In the genomic region with DNA sequence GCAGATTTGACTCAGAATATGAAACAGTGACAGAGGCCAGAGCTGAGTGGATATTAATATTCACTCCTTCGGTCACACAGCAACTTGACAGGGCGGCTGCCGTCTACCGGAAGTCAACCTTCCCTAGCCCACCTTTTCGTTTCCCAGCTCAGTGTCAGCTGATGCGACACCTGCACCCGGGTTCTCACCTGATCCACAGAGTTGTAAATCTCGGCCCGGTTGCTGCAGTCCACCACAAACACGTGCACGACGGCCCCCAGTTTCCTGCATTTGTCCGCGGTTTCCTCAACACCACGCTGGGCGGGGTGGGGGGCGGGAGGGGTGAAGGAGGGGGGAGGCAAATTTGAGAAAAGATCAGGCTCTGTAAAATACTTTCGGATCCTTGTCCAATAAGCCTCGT, we compare ENCODE assay signal across 11 mouse cellular contexts. TPM values are rescaled to one million over a fixed set of nuclear protein-coding genes. Genes with fewer than 3 reads are reported as not detected.
DNase-seq lines count a peak whose midpoint lies in the region; ATAC-seq and TF ChIP-seq lines count a peak whose summit lies in the region.
"Had no signal": no experiment of that assay in that cellular context is flagged by ENCODE, and none has a peak within 500 bp of the region (broad histone marks: within the 10 kb centered on the region; RNA-seq: fewer than 3 reads in every experiment).

No protein-coding gene starts in this region.

- H3K27me3 ChIP-seq in kidney, adult 2 months (replicated peaks; ENCODE audit: control insufficient read depth, insufficient read depth, low read length): no peaks in the 10 kb centered on the region
- H3K27me3 ChIP-seq in liver, postnatal 0 days (ENCODE audit: insufficient read depth, low read length): no peaks in the 10 kb centered on the region
- H3K27me3 ChIP-seq in forebrain, embryonic 13.5 days: no peaks in the 10 kb centered on the region

- TF ChIP-seq POLR2A in kidney, adult 2 months (IDR thresholded peaks at IDR 0.05; ENCODE audit: low read depth, low read length): no peak

- no peak for TF ChIP-seq CTCF in kidney, adult 2 months (conservative IDR thresholded peaks at IDR 0.05; ENCODE audit: insufficient read depth, insufficient read length, low read depth, low read length)
- TF ChIP-seq CTCF in liver, postnatal 0 days (IDR thresholded peaks at IDR 0.05; ENCODE audit: low read depth): no peak

- no peak for DNase-seq in kidney, adult 2 months
- DNase-seq in kidney, adult 8-10 months: no peak
- DNase-seq in CD4-positive helper T cell, adult 2 months (ENCODE audit: low read depth, low spot score): peak; percentile 29
- DNase-seq in liver, postnatal 0 days: no peak
- no peak for DNase-seq in layer of hippocampus, postnatal 36 days
- DNase-seq in urinary bladder, postnatal 25 days (ENCODE audit: low spot score): no peak

- H3K27ac ChIP-seq in kidney, adult 2 months (ENCODE audit: insufficient read depth, low read depth, low read length): no peak overlapping the region
- H3K27ac ChIP-seq in liver, postnatal 0 days (ENCODE audit: low read depth): no peak overlapping the region
- H3K27ac ChIP-seq in forebrain, embryonic 13.5 days: no peak overlapping the region

- no peaks in the 10 kb centered on the region for H3K4me1 ChIP-seq in kidney, adult 2 months (ENCODE audit: control insufficient read depth, insufficient read depth, low read length)
- peaks cover 12% of the 10 kb centered on the region; the same call in 1 of the 2 replicates for H3K4me1 ChIP-seq in liver, postnatal 0 days (ENCODE audit: insufficient read depth)
- H3K4me1 ChIP-seq in forebrain, embryonic 13.5 days: no peaks in the 10 kb centered on the region

- WGBS in kidney, adult 2 months: 30% methylated on average over 19 of the region's 19 CpGs
- WGBS in liver, postnatal 0 days (ENCODE audit: insufficient replicate concordance): 23% methylated on average over 19 of the region's 19 CpGs
- WGBS in forebrain, embryonic 13.5 days: 65% methylated on average over 19 of the region's 19 CpGs

- H3K36me3 ChIP-seq in kidney, adult 2 months (ENCODE audit: control insufficient read depth, insufficient read depth, low read length): no peaks in the 10 kb centered on the region
- H3K36me3 ChIP-seq in liver, postnatal 0 days (replicated peaks; ENCODE audit: insufficient read depth, low read length): no peaks in the 10 kb centered on the region
- H3K36me3 ChIP-seq in forebrain, embryonic 13.5 days (ENCODE audit: poor library complexity, severe bottlenecking): no peaks in the 10 kb centered on the region

- no peak overlapping the region for H3K9ac ChIP-seq in liver, postnatal 0 days (replicated peaks)
- no peak overlapping the region for H3K9ac ChIP-seq in forebrain, embryonic 13.5 days

- peak; percentile 24 for ATAC-seq in common myeloid progenitor, adult 5-6 weeks (replicated peaks; ENCODE audit: low read depth, poor library complexity, severe bottlenecking)
- ATAC-seq in liver, postnatal 0 days: no peak
- no peak for ATAC-seq in forebrain, embryonic 13.5 days

- no peaks in the 10 kb centered on the region for H3K9me3 ChIP-seq in liver, postnatal 0 days (ENCODE audit: low read length)
- no peaks in the 10 kb centered on the region for H3K9me3 ChIP-seq in forebrain, embryonic 13.5 days (replicated peaks)

- TF ChIP-seq EP300 in liver, postnatal 0 days (IDR thresholded peaks at IDR 0.05; ENCODE audit: low read depth): no peak

- H3K4me2 ChIP-seq in liver, postnatal 0 days (ENCODE audit: low read depth, low read length): peak overlapping the region; percentile 58
- H3K4me2 ChIP-seq in forebrain, embryonic 13.5 days: no peak overlapping the region

- H3K4me3 ChIP-seq in kidney, adult 2 months (ENCODE audit: insufficient read depth, low read depth, low read length): peak overlapping the region; percentile 30; the same call in 1 of the 2 replicates
- H3K4me3 ChIP-seq in liver, postnatal 0 days (ENCODE audit: low read depth, low read length): no peak overlapping the region; the same call in none of the 2 replicates
- H3K4me3 ChIP-seq in forebrain, embryonic 13.5 days: no peak overlapping the region
- H3K4me3 ChIP-seq: myocyte had no signal

RNA-seq across cellular contexts. Expression of a gene that starts 4.8 kb away (rescaled TPM):
- polyA plus RNA-seq in kidney, adult 2 months (2012; rRNA removed): 0.13 TPM in 1 of 2 replicates, not detected in the other
- total RNA-seq in common myeloid progenitor, adult 5-6 weeks (2017): not detected in 2 replicates
- polyA plus RNA-seq in liver, postnatal 0 days (2015; fragmentation: Nextera tagmentation; extraction: Ambion mirVana): 459 and 502 TPM in 2 replicates
- total RNA-seq in layer of hippocampus, postnatal 36 days (2021): not detected
- not detected in 2 replicates for polyA plus RNA-seq in forebrain, embryonic 13.5 days (2015; fragmentation: Nextera tagmentation; extraction: Ambion mirVana)
- total RNA-seq: MEL had no signal
- polyA plus RNA-seq: embryonic facial prominence, embryonic 11.5 days had no signal

RNA-seq across cellular contexts. Expression of a gene that starts 49.3 kb away (rescaled TPM):
- 64.4 and 65.2 TPM in 2 replicates for polyA plus RNA-seq in kidney, adult 2 months (2012; rRNA removed)
- 40.1 and 54.7 TPM in 2 replicates for total RNA-seq in common myeloid progenitor, adult 5-6 weeks (2017)
- polyA plus RNA-seq in liver, postnatal 0 days (2015; fragmentation: Nextera tagmentation; extraction: Ambion mirVana): 26.7 and 27.1 TPM in 2 replicates
- 10 to 100 TPM; 47.1 to 49.8 TPM for total RNA-seq in layer of hippocampus, postnatal 36 days (2021)
- polyA plus RNA-seq in forebrain, embryonic 13.5 days (2015; fragmentation: Nextera tagmentation; extraction: Ambion mirVana): 0.77 and 1.1 TPM in 2 replicates

Comparison
In these comparisons a context has a peak if more than half of its experiments do, and no peak if none do; other contexts are left out.
1. RNA of a gene that starts 4.8 kb away (polyA plus RNA-seq): 459 to 502 TPM in liver, postnatal 0 days; 0.13 TPM in kidney, adult 2 months and not detected in forebrain, embryonic 13.5 days; every median in the first group is over 100 times any median in the second.
2. RNA of a gene that starts 49.3 kb away (polyA plus RNA-seq): 64.4 to 65.2 TPM in kidney, adult 2 months and 26.7 to 27.1 TPM in liver, postnatal 0 days; 0.77 to 1.1 TPM in forebrain, embryonic 13.5 days; every median in the first group is over 10 times any median in the second.